ENCODE assay signal across 8 mouse cellular contexts in genomic region chr11:109722711-109723110, GRCm38 (mm10). TPM values are rescaled to one million over a fixed set of nuclear protein-coding genes. Genes with fewer than 3 reads are reported as not detected.
DNase-seq lines count a peak whose midpoint lies in the region; ATAC-seq and TF ChIP-seq lines count a peak whose summit lies in the region.

No protein-coding gene starts in this region.

- peak overlapping the region; percentile 97; the same call in 1 of the 2 replicates for H3K4me2 ChIP-seq in kidney, embryonic 16.5 days (replicated peaks; ENCODE audit: low read depth, low read length)

- no peak for DNase-seq in left cerebral cortex, adult 2 months (ENCODE audit: extremely low spot score in 1 of 2, low spot score in 2 of 2)
- no peak for DNase-seq in left cerebral cortex, postnatal 25 days (ENCODE audit: low spot score in 2 of 2)
- DNase-seq in heart, adult 18-20 months: peak; percentile 73 to 88
- peak; percentile 9 for DNase-seq in naive thymus-derived CD4-positive, alpha-beta T cell, adult 2 months (ENCODE audit: low read depth)
- DNase-seq in ovary, postnatal 36 days (ENCODE audit: low spot score): no peak
- DNase-seq in left cerebral cortex, postnatal 14 days (ENCODE audit: low spot score in 2 of 2): no peak
- DNase-seq in cerebellum, postnatal 4 days (ENCODE audit: low spot score in 2 of 2): no peak

- TF ChIP-seq CTCF in left cerebral cortex, adult 2 months (IDR thresholded peaks at IDR 0.05): no peak

- intact Hi-C loops in left cerebral cortex, adult 2 months (cut with DNase I): loop anchor here (1.0 kb wide), 1 partner anchor 138 kb away; no protein-coding TSS in a partner anchor
- intact Hi-C loops in left cerebral cortex, postnatal 25 days (cut with DNase I): loop anchor here (2.0 to 5.0 kb wide), 2 partner anchors 50 to 138 kb away; no protein-coding TSS in a partner anchor
- intact Hi-C loops in left cerebral cortex, postnatal 14 days (cut with DNase I): no loop called here

- H3K9ac ChIP-seq in kidney, embryonic 16.5 days (replicated peaks; ENCODE audit: low read length): no peak overlapping the region

- peaks cover 16% of the 10 kb centered on the region for H3K4me1 ChIP-seq in kidney, embryonic 16.5 days (ENCODE audit: insufficient read depth, low read length)

- H3K4me3 ChIP-seq in left cerebral cortex, adult 2 months: no peak overlapping the region; the same call in 1 of the 2 replicates
- no peak overlapping the region for H3K4me3 ChIP-seq in kidney, embryonic 16.5 days (ENCODE audit: low read length)

- no peak for ATAC-seq in kidney, embryonic 16.5 days (ENCODE audit: low FRiP score, low TSS enrichment)

- H3K27ac ChIP-seq in left cerebral cortex, adult 2 months: peak overlapping the region; percentile 88; the same call in 1 of the 2 replicates
- H3K27ac ChIP-seq in kidney, embryonic 16.5 days (ENCODE audit: low read length): 0 out of 2 replicates have a peak overlapping the region, but pooled peaks have one; percentile 13

- WGBS in kidney, embryonic 16.5 days: 29% methylated on average over 4 of the region's 4 CpGs

- no peaks in the 10 kb centered on the region for H3K36me3 ChIP-seq in kidney, embryonic 16.5 days (ENCODE audit: insufficient read depth, low read length)

- no peaks in the 10 kb centered on the region for H3K27me3 ChIP-seq in kidney, embryonic 16.5 days (ENCODE audit: insufficient read depth, low read length)

- 0 out of 2 replicates have a peak, but pooled peaks cover 5% of the 10 kb centered on the region for H3K9me3 ChIP-seq in kidney, embryonic 16.5 days (ENCODE audit: low read length)

RNA-seq across cellular contexts. Expression of gene Fam20a, which starts 0.6 kb away (rescaled TPM):
- total RNA-seq in left cerebral cortex, adult 2 months (2021): 10 to 100 TPM; 14.7 to 17.8 TPM
- total RNA-seq in left cerebral cortex, postnatal 25 days (2021): 10 to 100 TPM; 13.8 to 15.8 TPM
- total RNA-seq in heart, adult 18-20 months (2021): 1 to 10 TPM; 5.8 to 7.4 TPM
- 2.9 TPM in 2 replicates for polyA plus RNA-seq in kidney, embryonic 16.5 days (2015; fragmentation: Nextera tagmentation; extraction: Ambion mirVana)
- 10 to 100 TPM; 17.1 to 19.1 TPM for total RNA-seq in left cerebral cortex, postnatal 14 days (2021)

Comparison
In these comparisons a context has a peak if more than half of its experiments do, and no peak if none do; other contexts are left out.
1. DNase-seq: peak in heart, adult 18-20 months (2 of 2) and naive thymus-derived CD4-positive, alpha-beta T cell, adult 2 months (single experiment); none in left cerebral cortex, adult 2 months (0 of 2), left cerebral cortex, postnatal 25 days (0 of 2), ovary, postnatal 36 days (single experiment), left cerebral cortex, postnatal 14 days (0 of 2) and cerebellum, postnatal 4 days (0 of 2).